Comparison of ENCODE assay signal across 1 mouse cellular context in the genomic region with DNA sequence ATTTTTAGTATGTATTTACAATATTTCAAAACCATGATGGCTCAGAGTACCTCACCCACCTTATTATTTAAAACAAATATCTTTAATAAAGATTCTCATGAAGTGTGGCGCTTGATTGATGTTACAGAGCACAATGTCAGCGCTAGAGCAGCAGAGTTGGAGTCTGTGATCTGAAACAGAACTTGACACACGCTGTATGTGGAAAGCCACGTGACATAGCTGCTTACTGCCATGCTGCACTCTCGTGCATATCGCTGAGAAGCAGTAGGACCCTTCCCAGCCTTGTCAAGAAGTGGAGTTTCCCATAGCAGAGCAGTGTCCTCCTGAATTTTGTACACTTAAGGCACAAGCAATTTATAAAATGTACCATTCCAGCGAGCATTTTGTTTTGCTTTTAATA.
A peak's percentile ranks its signal among the peaks of the same experiment; 100 is the strongest.
TF ChIP-seq lines count a peak whose summit lies in the region.

No protein-coding gene starts in this region.

TF ChIP-seq in CH12.LX, 34 proteins besides CTCF, POLR2A, EP300 and RAD21:
- TF ChIP-seq NELFE (IDR thresholded peaks at IDR 0.05; ENCODE audit: low read depth, low read length) (no peak), BHLHE40 (IDR thresholded peaks at IDR 0.05; ENCODE audit: low read depth, low read length) (peak; percentile 32; the same call in 1 of the 2 replicates)
